Mouse (Mus musculus) lung, postnatal 0 days (tissue): Measurements from ENCODE around the gene Gm37240. TPM values are rescaled to one million over a fixed set of nuclear protein-coding genes. Genes with fewer than 3 reads are reported as not detected.

Experiments used
- ATAC-seq: fragments of 200-750 bp; cut with Nextera tagmentation; 2 replicates; pipeline ENCODE4 v1.8.0; 2017; ENCODE audit warnings: moderate library complexity
- DNase-seq: peaks from one replicate; pipeline ENCODE4 v3.0.0-alpha.2; 2016; ENCODE audit warnings: low spot score
- H3K27ac ChIP-seq: fragments of 300-500 bp; sonication (generic); 2 replicates; pipeline ENCODE4 v1.5.1; 2014; ENCODE audit warnings: antibody characterized with exemption, mild to moderate bottlenecking, low read length, mixed read lengths
- H3K27me3 ChIP-seq: fragments of 300-500 bp; sonication (generic); replicated peaks from 2 replicates; pipeline ENCODE4 v1.6.1; 2014; ENCODE audit warnings: low read length, mixed read lengths; ENCODE audit not compliant: insufficient read depth
- H3K36me3 ChIP-seq: fragments of 300-500 bp; sonication (generic); 2 replicates; pipeline ENCODE4 v1.6.1; 2014; ENCODE audit warnings: low read length, mixed read lengths; ENCODE audit not compliant: insufficient read depth
- H3K4me1 ChIP-seq: fragments of 300-500 bp; sonication (generic); 2 replicates; pipeline ENCODE4 v1.6.1; 2014; ENCODE audit warnings: antibody characterized with exemption, low read depth, low read length, mixed read lengths; ENCODE audit not compliant: insufficient read depth
- H3K4me2 ChIP-seq: fragments of 300-500 bp; sonication (generic); replicated peaks from 2 replicates; pipeline ENCODE4 v1.6.1; 2014; ENCODE audit warnings: low read depth, mild to moderate bottlenecking, low read length, moderate library complexity, mixed read lengths
- H3K4me3 ChIP-seq: fragments of 300-500 bp; sonication (generic); 2 replicates; pipeline ENCODE4 v1.5.1; 2014; ENCODE audit warnings: low read depth, low read length
- H3K9ac ChIP-seq: fragments of 300-500 bp; sonication (generic); replicated peaks from 2 replicates; pipeline ENCODE4 v1.6.1; 2014; ENCODE audit warnings: low read depth, mild to moderate bottlenecking
- H3K9me3 ChIP-seq: fragments of 300-500 bp; sonication (generic); 2 replicates; pipeline ENCODE4 v1.6.1; 2016; ENCODE audit warnings: low read length, mixed read lengths
- CTCF ChIP-seq: IDR thresholded peaks from 2 replicates; pipeline ENCODE4 v1.5.1; 2016; ENCODE audit warnings: antibody characterized with exemption, mild to moderate bottlenecking
- EP300 ChIP-seq: IDR thresholded peaks from 2 replicates; pipeline ENCODE4 v1.6.1; 2016; ENCODE audit warnings: antibody characterized with exemption, mild to moderate bottlenecking, control low read depth
- WGBS: fragments of 180-500 bp; shearing (Covaris S2); extraction: QIAGEN DNeasy Blood & Tissue Kit; methylation state at CpG from one replicate; pipeline ENCODE4 v1.1.7; 2014; 5-methylcytosine and 5-hydroxymethylcytosine counted together
- polyA plus RNA-seq: library from polyadenylated mRNA; unstranded; fragments of >200 nt; fragmentation: Nextera tagmentation; extraction: Ambion mirVana; gene quantifications from 2 replicates; pipeline ENCODE4 v1.2.1, GENCODE M21; 2015

Gm37240 gene
- polyA plus RNA-seq, 1 experiment from 2014 or later, result 8.9 TPM

DNA sequence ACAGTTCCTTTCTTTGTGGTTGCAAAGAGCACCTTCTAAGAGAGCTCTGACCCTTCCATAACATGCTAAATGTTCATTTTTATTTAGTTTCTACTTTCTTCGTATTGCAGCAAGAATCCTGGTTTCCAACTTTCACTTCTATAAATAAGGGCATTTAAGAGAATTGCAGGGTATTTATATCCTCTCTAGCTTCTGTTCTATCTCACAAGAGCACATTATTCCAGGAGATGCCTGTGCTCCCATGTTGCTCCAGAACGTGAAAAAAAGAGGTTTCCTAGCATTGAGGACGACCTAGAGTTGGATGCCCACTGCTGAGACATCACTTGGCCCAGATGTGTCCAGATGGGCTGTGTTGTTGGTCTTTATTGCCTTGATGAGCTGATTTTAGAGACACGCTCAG is 742.2 kb downstream of the Gm37240 start:
- Histone ChIP-seq H3K9ac (no peak overlapping the region), H3K4me1 (no peaks in the 10 kb centered on the region), H3K4me2 (no peak overlapping the region), H3K27me3 (no peaks in the 10 kb centered on the region), H3K27ac (no peak overlapping the region), H3K9me3 (no peaks in the 10 kb centered on the region), H3K4me3 (no peak overlapping the region), H3K36me3 (no peaks in the 10 kb centered on the region)
- no peak for ATAC-seq
- TF ChIP-seq EP300 (no peak), CTCF (no peak)
- WGBS, result 81% methylated on average over 4 of the region's 4 CpGs
- no peak for DNase-seq

DNA sequence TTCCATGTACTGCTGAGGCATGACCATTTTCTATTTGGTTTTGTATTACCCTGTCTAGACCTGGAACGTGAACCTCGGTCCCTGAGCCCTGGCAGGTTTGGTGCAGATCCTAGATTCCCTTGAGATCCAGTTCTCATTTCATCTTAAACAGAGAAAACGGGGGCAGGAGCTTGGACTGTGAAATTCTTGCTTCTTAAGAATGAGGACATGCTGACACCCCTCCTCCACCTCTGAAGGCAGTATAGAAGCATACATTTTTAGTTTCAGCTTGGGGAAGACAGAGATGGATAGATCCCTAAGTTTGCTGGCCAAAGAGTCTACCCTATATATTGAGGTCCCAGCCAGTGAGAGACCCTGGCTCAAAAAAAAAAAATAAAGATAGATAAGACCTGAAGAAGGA is 742.9 kb downstream of the Gm37240 start:
- H3K36me3 ChIP-seq, result no peaks in the 10 kb centered on the region
- ATAC-seq, result no peak
- TF ChIP-seq EP300 (no peak), CTCF (no peak)
- H3K9me3 ChIP-seq, result no peaks in the 10 kb centered on the region
- no peak overlapping the region for H3K27ac ChIP-seq
- no peak overlapping the region for H3K4me2 ChIP-seq
- no peaks in the 10 kb centered on the region for H3K4me1 ChIP-seq
- WGBS, result 72% methylated on average over 3 of the region's 3 CpGs
- no peak overlapping the region for H3K4me3 ChIP-seq
- H3K9ac ChIP-seq, result no peak overlapping the region
- H3K27me3 ChIP-seq, result no peaks in the 10 kb centered on the region
- DNase-seq, result no peak

DNA sequence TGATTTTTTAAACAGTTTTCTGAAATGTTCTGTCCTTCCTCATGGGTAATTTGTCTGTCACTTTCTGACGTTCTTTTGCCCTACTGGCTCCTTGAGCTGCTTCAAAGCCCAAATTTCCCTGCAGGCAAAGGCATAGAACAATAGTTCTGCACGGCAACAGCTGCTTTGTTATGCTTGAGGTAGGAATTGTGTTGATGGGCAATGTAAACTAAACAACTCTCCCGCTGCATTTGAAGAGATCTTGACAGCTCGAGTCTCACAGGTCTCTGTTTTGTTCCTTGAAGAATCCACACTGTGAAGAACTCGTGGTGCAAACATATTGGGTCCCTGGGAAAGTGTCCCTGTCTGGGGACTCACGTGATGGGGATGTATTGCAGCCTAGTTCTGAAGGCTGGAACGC is 746.8 kb downstream of the Gm37240 start:
- H3K27me3 ChIP-seq, result no peaks in the 10 kb centered on the region
- no peaks in the 10 kb centered on the region for H3K4me1 ChIP-seq
- no peaks in the 10 kb centered on the region for H3K36me3 ChIP-seq
- no peak overlapping the region for H3K9ac ChIP-seq
- no peak overlapping the region for H3K4me3 ChIP-seq
- H3K4me2 ChIP-seq, result no peak overlapping the region
- TF ChIP-seq CTCF (no peak), EP300 (no peak)
- no peak overlapping the region for H3K27ac ChIP-seq
- no peaks in the 10 kb centered on the region for H3K9me3 ChIP-seq
- WGBS, result 28% methylated on average over 7 of the region's 7 CpGs
- no peak for ATAC-seq
- no peak for DNase-seq

DNA sequence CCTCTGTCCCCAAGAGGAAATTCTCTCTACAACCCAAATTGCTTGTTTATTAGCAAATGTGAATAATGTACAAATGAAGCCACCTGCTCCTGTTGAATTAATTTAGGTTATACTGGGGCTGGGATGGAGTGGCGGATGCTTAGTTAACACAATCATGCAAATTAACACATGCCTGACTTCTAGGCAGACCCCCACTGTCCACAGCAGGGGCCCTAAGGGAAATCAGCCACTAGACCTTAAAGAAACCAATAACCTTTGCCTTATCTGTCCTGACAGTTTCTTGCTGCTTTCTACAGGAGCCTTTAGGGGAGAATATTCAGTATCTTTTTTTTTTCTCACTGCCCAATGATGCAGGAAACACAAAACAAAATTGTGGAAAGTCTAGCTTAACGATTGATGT is 748.9 kb downstream of the Gm37240 start:
- no peak for TF ChIP-seq CTCF
- no peak for TF ChIP-seq EP300
- no peaks in the 10 kb centered on the region for H3K36me3 ChIP-seq
- 74% methylated on average over 2 of the region's 2 CpGs for WGBS
- H3K9me3 ChIP-seq, result no peaks in the 10 kb centered on the region
- H3K27me3 ChIP-seq, result no peaks in the 10 kb centered on the region
- H3K4me2 ChIP-seq, result no peak overlapping the region
- ATAC-seq (no peak), DNase-seq (no peak)
- H3K4me1 ChIP-seq, result no peaks in the 10 kb centered on the region
- H3K4me3 ChIP-seq, result no peak overlapping the region
- no peak overlapping the region for H3K27ac ChIP-seq
- no peak overlapping the region for H3K9ac ChIP-seq

DNA sequence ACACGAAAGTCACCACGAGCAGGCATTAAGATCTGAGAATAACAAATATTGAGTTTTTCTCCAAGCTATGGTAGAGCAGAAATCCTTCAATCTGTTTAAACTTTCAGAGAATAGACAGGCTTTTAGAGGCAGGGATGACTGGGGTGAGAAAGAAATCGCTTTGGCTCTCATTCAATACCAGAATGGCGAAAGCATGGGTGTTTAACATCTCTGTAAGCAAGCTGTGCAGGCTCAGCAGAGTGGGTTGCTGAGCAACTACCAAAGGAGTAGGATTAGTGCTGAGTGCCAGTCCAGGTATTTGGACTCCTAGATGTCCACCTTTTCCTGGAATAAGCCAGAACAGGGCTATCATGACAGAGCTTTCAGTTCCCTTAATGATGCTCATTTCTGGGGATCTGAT is 753.8 kb downstream of the Gm37240 start:
- H3K4me2 ChIP-seq, result no peak overlapping the region
- H3K9me3 ChIP-seq, result no peaks in the 10 kb centered on the region
- ATAC-seq (no peak), DNase-seq (no peak)
- 69% methylated on average over 4 of the region's 4 CpGs for WGBS
- H3K9ac ChIP-seq, result no peak overlapping the region
- H3K27me3 ChIP-seq, result no peaks in the 10 kb centered on the region
- no peak overlapping the region for H3K27ac ChIP-seq
- no peaks in the 10 kb centered on the region for H3K36me3 ChIP-seq
- H3K4me1 ChIP-seq, result no peaks in the 10 kb centered on the region
- H3K4me3 ChIP-seq, result no peak overlapping the region
- TF ChIP-seq CTCF (no peak), EP300 (no peak)

DNA sequence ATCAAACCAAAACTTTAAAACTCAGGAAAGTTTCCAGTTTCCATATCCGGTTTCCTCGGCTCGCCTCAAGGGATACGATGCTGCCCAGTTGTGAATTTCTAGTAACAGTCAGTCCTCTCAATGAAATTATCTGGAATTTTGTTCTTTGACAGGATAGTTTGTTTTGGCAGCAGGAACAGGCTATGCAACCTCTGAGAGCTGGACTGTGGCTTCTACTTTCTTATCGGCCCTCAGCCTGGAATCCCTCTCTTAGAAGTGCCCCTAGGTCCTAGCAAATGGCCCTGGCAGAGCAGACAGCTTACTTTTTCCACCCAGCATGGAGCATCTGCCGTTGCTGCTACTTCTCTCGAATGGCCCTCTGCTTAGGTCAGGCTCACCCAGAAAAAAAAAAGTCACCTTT is 755.4 kb downstream of the Gm37240 start:
- DNase-seq, result no peak
- Histone ChIP-seq H3K36me3 (no peaks in the 10 kb centered on the region), H3K27me3 (no peaks in the 10 kb centered on the region), H3K4me1 (no peaks in the 10 kb centered on the region), H3K4me3 (no peak overlapping the region), H3K9ac (no peak overlapping the region), H3K9me3 (no peaks in the 10 kb centered on the region), H3K27ac (no peak overlapping the region), H3K4me2 (no peak overlapping the region)
- TF ChIP-seq EP300 (no peak), CTCF (no peak)
- ATAC-seq, result no peak
- WGBS, result 50% methylated on average over 7 of the region's 7 CpGs

DNA sequence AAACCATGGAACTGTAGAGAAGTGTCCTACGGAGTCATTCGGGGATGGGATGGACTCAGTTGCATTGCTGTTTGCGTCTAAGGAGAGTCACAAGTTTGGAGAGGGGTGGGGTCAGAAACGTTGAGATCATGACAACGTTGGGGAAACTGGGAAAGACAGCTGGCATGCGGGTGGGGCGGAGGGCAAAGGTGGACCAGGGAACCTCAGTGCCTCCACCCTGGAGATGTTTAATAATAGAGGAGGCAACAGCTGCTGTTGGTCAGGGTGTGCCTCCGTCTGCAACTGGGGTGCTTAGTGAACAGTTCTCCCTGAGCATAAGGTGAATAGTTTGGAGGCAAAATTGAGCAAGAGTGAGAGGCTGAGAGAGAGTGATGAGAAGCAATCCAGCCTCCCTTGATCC is 758.8 kb downstream of the Gm37240 start:
- Histone ChIP-seq H3K9ac (no peak overlapping the region), H3K4me2 (no peak overlapping the region), H3K36me3 (no peaks in the 10 kb centered on the region), H3K27me3 (no peaks in the 10 kb centered on the region), H3K4me1 (no peaks in the 10 kb centered on the region), H3K4me3 (no peak overlapping the region), H3K9me3 (no peaks in the 10 kb centered on the region), H3K27ac (no peak overlapping the region)
- 79% methylated on average over 8 of the region's 8 CpGs for WGBS
- no peak for TF ChIP-seq CTCF
- no peak for DNase-seq
- no peak for ATAC-seq
